Mouse (Mus musculus) cerebral cortex, adult 2 months (tissue): Measurements from ENCODE around the gene Slc35c2.

ENCODE experiments used
- WGBS: fragments of 180-500 bp; shearing (Covaris S2); methylation state at CpG from one replicate; pipeline ENCODE4 v1.1.7; 2018; 5-methylcytosine and 5-hydroxymethylcytosine counted together

The Slc35c2 gene

DNA sequence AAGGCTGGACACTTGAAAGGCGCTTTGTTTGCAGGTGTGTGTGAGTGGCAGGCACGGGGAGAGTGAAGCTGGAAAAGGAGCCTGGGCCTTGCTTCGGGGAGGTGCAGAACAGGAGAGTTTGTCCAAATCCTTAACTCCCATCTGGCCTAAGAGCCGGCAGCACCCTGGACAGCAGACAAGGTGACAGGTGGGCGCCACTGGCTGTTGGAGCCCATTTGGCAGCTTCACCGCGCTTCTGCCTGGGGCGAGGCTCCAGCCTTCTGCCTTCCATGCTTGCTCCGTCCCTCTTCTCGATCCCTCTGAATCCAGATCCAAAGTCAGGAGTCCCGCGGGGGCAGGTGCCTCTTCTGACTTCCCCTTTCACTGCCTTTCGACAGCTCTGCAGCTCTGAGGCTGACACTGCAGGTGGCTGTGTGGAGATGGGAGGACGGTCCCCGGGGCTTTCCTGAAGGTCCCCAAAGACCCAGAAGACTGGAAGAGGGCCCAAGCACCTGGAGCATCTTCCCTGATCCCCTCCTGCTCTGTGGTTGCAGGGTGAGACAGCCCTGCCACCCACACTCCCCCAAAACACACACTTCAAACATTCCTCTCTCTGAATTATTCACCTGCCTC is 48.0 kb downstream of the Slc35c2 start:
- 52% methylated on average over 15 of the region's 15 CpGs for WGBS

DNA sequence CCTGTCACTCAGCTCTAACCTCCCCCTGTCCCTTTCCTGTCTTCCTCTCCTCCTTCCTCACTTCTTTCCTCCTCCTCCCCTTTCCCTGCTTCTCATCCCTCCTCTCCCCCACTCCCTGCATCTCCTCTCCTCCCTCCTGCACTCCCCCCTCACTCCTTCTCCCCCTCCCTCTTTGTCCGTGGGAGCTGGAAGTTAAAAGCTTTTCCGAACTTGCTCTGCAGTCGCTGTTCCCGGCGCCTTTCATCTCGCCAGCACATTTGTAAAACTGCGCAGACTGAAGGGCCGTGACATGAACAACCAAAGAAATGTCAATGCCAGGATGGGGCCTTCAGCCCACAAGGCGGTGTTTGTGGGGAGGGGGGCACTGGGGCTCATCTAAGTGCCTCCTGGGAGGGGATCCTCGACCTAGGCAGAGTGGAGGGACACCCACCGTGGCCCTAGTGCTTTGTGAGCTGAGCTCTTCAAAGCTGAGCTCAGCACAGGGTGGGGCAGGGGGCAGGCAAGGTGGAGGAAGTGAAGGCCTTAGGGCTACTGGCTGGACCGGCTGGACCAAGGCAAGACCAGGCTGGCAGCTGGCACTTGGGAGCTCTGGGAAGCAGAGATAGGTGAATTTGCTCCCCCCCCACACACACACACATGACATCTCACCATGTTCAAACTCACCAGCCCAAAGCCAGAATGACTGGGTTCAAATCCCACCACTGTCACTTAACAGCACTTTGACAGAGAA is 49.1 kb downstream of the Slc35c2 start:
- 18% methylated on average over 12 of the region's 12 CpGs for WGBS

DNA sequence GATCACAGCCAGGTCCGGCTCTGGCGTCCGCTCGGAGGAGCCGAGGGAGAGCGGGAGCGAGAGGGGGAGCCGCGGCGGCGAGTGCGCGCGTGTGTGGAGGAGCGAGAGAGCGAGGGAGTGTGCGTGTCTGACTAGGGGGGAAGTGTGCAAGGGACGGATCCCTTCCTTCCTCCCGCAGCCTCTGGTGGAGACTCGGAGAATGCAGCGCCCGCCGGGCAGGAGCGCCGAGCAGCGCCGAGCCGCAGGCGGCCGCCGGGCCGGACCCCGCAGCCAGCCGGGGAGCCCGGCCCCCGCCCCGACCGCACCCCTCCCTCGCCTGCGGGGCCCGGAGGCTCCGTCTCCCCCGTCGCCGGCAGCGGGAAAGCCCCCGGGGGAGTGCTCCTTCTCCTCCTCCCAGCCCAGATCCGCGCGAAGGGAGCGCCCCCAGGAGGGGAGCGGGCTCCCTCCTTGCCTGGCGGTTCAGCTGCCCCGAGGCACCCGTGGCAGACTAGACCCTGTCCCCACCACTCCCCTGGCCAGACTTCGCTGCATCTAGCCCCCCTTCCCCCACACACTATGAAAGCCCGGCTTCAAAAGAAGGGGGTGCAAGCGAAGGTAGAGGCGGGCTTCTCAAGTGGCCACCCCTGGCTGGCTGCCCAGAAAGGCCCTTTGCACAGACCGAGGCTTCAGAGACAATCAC is 52.9 kb downstream of the Slc35c2 start, which contains the start of gene Cdh22:
Gene Cdh22, minus strand, starts transcription at position 241 of the 679 bp plus-strand sequence.
- WGBS = 1% methylated on average over 55 of the region's 60 CpGs

DNA sequence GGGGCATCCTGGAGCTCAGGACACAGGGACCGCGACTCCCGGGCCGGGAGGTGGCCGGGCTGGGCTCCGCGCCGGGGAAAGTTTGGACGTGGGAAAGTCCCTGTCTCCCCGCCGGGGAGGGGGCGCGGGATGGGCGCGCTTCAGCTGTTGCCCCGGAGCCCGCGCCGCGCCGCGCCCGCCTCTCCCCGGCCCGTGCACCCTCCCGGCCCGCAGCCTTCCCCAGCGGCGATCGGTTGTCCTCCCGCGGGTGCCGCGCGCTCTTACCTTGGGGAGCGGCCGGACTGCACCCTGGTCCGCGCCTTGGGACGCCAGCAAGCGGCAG is 53.4 kb downstream of the Slc35c2 start:
- under 1% methylated on average over 41 of the region's 41 CpGs for WGBS

DNA sequence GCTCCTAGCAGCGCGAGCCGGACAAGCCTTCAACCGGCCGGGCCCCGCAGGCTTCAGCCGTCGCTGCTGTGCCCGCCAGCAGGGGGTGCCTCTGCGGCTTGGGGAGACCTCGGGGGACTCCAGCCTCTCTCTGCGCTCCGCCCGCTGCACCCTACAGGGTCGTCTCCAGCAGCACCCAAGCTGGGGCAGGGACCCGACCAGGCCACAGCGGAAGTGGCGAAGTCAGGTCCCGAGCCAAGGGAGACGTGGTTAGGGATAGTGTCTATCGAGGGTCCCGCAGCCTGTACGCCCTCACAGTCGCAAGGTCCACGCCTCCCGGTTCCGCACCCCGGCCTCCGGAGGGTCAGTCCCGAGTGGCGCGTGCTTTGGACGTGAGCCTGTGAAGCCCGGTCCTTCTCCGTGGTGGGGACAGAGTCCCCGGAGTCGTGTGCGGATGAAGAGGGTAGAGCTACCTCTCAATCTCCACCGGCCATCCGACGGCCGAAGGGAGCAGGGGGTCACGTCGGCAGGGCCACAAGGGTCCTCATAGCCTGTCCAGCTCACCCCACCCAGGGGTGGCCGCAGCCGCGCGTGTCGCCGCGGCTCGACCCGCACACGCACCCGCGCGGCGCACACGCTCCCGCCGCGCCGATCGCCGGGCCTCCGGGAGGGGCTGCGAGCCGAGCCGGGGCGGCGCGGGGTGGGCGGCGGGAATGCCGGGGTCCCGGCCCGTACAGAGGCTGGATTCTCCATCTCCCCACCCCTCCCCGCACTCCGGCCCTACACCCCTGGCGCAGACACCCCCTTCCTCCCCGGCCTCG is 54.0 kb downstream of the Slc35c2 start:
- WGBS = 1% methylated on average over 72 of the region's 82 CpGs

DNA sequence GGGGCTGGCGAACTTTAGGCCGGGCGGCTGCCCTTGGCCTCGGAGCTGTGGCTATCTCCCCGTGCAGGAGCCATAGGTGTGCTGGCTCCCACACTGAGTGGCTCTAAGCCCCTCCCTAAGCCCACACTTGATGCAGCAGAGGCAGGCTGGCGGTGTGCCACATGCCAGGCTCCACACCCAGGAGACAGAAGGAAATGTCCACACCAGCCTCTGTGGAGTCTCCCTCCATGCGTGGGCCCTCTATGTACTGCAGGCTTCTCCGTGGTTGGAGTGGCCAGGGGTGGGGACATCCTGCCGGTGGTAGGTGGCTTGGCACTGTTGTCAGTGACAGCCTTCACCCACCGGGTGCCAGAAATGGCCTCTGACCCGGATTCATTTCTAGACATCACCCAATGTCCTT is 58.6 kb downstream of the Slc35c2 start:
- WGBS = 80% methylated on average over 11 of the region's 11 CpGs
